Mouse (Mus musculus) embryo, embryonic 10.5 days (tissue): ENCODE measurements around the gene Tert.
A peak's percentile ranks its signal among the peaks of the same experiment; 100 is the strongest.

ENCODE experiments used
- DNase-seq: peaks from one replicate; pipeline ENCODE4 v3.0.0-alpha.2; 2015; ENCODE audit warnings: low spot score

Tert gene

GRCm38 (mm10) chr13:73677853-73678252 lies 51.1 kb downstream of the Tert start, which contains the start of gene Slc6a18:
Slc6a18 (minus strand) TSS chr13:73678023.
- no peak for DNase-seq

GRCm38 (mm10) chr13:73679311-73679710 lies 52.6 kb downstream of the Tert start:
- DNase-seq: no peak

- no peak for DNase-seq
These were observed 53.7 kb downstream of the Tert start for GRCm38 (mm10) chr13:73680394-73680793.

GRCm38 (mm10) chr13:73682226-73682625 lies 55.5 kb downstream of the Tert start:
- no peak for DNase-seq

- no peak for DNase-seq
These were observed 57.0 kb downstream of the Tert start for GRCm38 (mm10) chr13:73683682-73684081.

GRCm38 (mm10) chr13:73684412-73684811 lies 57.7 kb downstream of the Tert start:
- no peak for DNase-seq

- no peak for DNase-seq
These were observed 58.8 kb downstream of the Tert start for GRCm38 (mm10) chr13:73685502-73685901.

GRCm38 (mm10) chr13:73687601-73688000 lies 60.9 kb downstream of the Tert start:
- DNase-seq: no peak

GRCm38 (mm10) chr13:73688934-73689333 lies 62.2 kb downstream of the Tert start:
- DNase-seq: no peak

- DNase-seq: peak; percentile 86
These were observed 65.6 kb downstream of the Tert start for GRCm38 (mm10) chr13:73692249-73692868.

- no peak for DNase-seq
These were observed 66.6 kb downstream of the Tert start for GRCm38 (mm10) chr13:73693333-73693732.

GRCm38 (mm10) chr13:73694972-73695371 lies 68.3 kb downstream of the Tert start:
- no peak for DNase-seq

- no peak for DNase-seq
These were observed 69.8 kb downstream of the Tert start for GRCm38 (mm10) chr13:73696529-73696928.
